Mouse (Mus musculus) bone marrow macrophage, adult 2 months (primary cell): ENCODE measurements at regions not wholly inside any gene's neighbourhood (a gene's known extent, or its start where the extent isn't known, plus 50 kb on each side); places are given as distances from the start of the nearest gene placed in this dataset.

Experiments used
- H3K27ac ChIP-seq: 2 replicates; pipeline ENCODE4 v1.5.1; 2012; ENCODE audit warnings: low read depth, low read length; ENCODE audit not compliant: insufficient read depth
- H3K4me1 ChIP-seq: 2 replicates; pipeline ENCODE4 v1.6.1; 2012; ENCODE audit warnings: low read length; ENCODE audit not compliant: control insufficient read depth, insufficient read depth
- H3K4me3 ChIP-seq: 2 replicates; pipeline ENCODE4 v1.5.1; 2012; ENCODE audit warnings: mild to moderate bottlenecking, low read length, moderate library complexity; ENCODE audit not compliant: insufficient read depth
- CTCF ChIP-seq: IDR thresholded peaks from 2 replicates; pipeline ENCODE4 v1.5.1; 2012; ENCODE audit warnings: low read depth, mild to moderate bottlenecking, low read length, moderate library complexity
- POLR2A ChIP-seq: IDR thresholded peaks from 2 replicates; pipeline ENCODE4 v1.6.1; 2012; ENCODE audit warnings: mild to moderate bottlenecking, low read depth, low read length, borderline replicate concordance

- H3K27ac ChIP-seq, result no peak overlapping the region
- TF ChIP-seq POLR2A (no peak), CTCF (no peak)
- H3K4me1 ChIP-seq, result no peaks in the 10 kb centered on the region; the same call in 1 of the 2 replicates
- no peak overlapping the region for H3K4me3 ChIP-seq
Measured at GRCm38 (mm10) chr2:61029706-61030105, 66.7 kb upstream of the Rbms1 start.

GRCm38 (mm10) chr2:61028578-61028977, 65.6 kb upstream of the Rbms1 start:
- H3K27ac ChIP-seq, result no peak overlapping the region
- no peaks in the 10 kb centered on the region; the same call in 1 of the 2 replicates for H3K4me1 ChIP-seq
- no peak for TF ChIP-seq CTCF
- TF ChIP-seq POLR2A, result no peak
- H3K4me3 ChIP-seq, result no peak overlapping the region

DNA sequence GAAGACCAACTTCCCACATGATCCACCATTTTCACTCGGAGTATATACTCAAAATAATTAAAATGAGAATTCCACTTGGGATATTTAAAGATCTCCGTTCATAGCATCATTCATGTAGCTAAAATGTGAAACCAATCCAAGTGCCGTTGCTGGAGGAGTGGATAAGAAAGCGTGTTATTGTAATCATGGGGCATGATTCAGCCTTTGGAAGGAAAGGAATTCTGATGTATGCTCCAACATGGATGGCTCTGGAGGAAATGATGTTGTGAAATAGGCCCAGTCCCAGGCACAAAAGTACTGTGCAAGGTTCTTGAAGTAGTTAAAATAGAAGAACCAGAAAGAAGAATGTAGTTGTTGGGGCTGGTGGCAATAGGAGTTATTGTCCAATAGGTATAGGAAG, 64.7 kb upstream of the Rbms1 start:
- no peak for TF ChIP-seq CTCF
- no peak for TF ChIP-seq POLR2A
- Histone ChIP-seq H3K27ac (no peak overlapping the region), H3K4me1 (no peaks in the 10 kb centered on the region; the same call in 1 of the 2 replicates), H3K4me3 (no peak overlapping the region)

DNA sequence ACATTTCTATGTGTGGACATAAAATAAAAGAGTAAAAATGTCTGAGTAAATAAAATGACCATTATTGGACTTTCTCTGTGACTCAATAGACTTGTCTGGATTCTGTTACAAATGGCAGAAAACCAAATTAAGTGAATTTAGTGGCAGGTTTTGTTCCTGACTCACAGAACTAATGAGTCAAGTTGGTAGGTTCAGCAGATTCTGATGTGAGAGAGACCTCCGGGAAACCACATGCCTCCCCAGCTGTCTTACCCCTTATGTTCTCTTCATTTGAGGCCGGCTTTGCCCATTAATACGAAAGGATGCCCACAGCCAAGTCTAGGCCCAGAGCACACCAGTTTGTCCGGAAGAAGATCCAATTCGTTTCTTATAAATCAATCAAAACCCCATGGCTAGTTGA, 59.4 kb upstream of the Rbms1 start:
- Histone ChIP-seq H3K4me3 (no peak overlapping the region), H3K4me1 (no peaks in the 10 kb centered on the region), H3K27ac (no peak overlapping the region)
- TF ChIP-seq POLR2A (no peak), CTCF (no peak)

DNA sequence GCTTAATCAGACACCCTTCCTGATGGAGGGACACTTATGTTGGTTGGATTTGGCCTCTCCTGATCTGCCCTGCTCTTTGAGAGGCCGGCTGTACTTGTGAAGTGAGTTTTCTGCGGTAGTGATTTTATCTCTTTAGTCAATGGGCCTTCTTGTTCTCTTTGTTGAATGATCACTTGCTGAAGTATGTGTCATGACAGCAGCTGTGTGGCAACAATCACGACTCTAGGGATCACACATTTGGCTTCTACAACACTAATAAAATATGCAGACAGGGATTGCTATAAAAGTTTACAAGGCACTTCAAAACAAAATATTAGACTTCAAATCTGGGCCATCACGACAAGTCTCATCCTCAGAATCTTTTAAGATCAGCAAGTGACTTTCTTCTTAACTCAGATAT, 57.8 kb upstream of the Rbms1 start:
- H3K4me3 ChIP-seq, result no peak overlapping the region
- TF ChIP-seq CTCF (no peak), POLR2A (no peak)
- no peaks in the 10 kb centered on the region for H3K4me1 ChIP-seq
- H3K27ac ChIP-seq, result no peak overlapping the region

DNA sequence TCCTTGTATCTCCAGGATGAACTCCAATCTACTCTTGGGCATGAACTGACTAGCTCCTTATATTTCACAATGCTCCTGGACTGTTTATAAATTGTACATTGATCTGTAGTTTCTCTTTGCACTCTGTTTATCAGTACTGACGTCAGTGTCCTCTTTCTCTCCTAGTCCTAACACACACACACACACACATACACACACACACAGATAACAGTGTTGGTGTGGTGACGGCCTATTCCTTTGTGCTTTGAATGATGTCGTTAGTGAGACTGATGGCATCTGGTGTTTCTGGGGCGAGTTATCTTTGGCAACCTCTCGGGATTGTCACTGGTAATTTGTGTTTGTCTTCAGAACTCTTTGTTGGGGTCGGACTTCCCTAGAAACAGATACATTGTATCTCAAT, 50.0 kb upstream of the Rbms1 start:
- Histone ChIP-seq H3K27ac (no peak overlapping the region), H3K4me1 (no peaks in the 10 kb centered on the region), H3K4me3 (no peak overlapping the region)
- TF ChIP-seq POLR2A, result no peak
- no peak for TF ChIP-seq CTCF
